Mouse (Mus musculus): ENCODE measurements around the gene Papola.

GRCm38 (mm10) chr12:105869242-105869641 is 84.7 kb downstream of the Papola start:
- no peak for TF ChIP-seq CTCF (IDR thresholded peaks at IDR 0.05; ENCODE audit: extremely low read depth, insufficient read depth, insufficient read length, insufficient replicate concordance)
- TF ChIP-seq POLR2A (IDR thresholded peaks at IDR 0.05; ENCODE audit: low read depth, low read length): no peak
